Mouse (Mus musculus) Muller cell, postnatal 12 days (primary cell): ENCODE measurements around the gene Zfp82.
A peak's percentile ranks its signal among the peaks of the same experiment; 100 is the strongest.

ENCODE experiments used
- DNase-seq: peaks from one replicate; pipeline ENCODE4 v3.0.0-alpha.2; 2015; ENCODE audit errors: inconsistent ontology term

Gene Zfp82

DNA sequence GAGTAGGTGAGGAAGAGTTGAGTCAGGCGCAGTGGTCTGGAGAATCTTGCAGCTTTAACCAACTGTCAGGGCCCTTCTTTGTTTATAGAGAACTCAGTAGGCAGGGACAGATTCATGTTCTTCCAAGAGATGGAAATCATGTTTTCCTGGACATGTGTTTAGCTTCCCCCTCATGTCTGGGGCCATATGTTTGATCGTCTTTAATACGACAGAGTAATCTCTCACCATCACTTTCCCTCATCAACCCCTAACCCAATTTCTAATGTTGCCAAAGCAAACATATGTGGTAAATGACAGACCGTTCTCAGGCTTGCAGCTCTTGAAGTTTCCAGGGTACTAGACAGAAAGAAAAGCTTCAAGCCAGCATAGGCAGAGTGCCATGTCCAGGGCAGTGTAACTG, 24.6 kb downstream of the Zfp82 start:
- DNase-seq, result no peak

DNA sequence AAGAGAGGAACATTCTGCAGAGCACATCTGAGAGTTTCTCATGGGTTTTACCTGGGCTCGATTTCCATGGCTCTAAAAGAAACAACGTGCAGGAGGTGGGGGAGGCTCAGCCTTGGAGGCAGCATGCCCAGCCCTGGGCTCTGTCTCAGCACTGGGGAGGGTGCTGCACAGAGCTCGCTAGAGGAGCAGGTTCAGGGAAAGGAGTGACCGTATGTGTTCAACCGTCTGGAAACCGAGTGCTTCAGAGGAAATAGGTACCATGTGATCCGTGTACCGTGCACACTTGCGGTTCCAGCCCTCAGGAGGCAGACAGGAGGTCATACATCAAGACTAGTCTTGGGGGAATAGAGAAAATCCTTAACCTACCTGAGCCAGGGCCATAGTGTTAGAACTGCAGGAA, 28.3 kb downstream of the Zfp82 start:
- no peak for DNase-seq

DNA sequence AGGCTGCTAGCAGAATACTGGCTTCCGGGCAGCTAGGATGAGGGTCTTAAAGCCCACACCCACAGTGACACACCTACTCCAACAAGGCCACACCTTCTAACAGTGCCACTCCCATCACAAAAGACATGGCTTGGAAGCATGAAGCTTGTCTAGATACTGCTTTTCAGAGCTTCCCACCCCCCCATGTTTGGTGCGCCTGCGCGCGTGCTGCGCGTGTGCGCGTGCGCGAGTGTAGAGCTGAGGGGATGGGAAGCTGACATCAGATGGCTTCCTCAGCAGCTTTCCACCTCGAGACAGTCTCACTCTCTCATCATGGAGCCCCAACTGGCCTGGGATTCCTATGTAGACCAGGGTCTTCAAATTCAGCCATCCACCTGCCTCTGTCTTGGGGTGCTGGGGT, 38.4 kb downstream of the Zfp82 start:
- no peak for DNase-seq

DNA sequence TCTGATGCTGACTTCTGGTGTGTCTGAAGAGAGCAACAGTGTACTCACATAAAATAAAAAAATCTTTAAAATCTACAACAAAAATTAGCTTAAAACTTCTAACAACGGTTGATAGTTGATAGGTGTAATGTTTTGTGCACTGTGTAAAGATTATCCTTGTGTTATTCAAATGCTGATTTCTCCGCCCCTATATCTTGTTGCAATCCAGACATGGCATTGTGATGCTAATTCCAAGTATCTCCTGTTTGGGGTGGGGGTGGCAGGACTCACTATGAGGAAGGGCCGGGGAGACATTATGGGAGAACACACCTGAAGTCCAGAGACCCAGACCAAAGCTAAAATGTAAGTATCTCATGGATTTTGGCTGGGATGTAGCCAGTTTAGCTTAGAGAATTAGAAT, 41.3 kb downstream of the Zfp82 start:
- DNase-seq, result no peak

DNA sequence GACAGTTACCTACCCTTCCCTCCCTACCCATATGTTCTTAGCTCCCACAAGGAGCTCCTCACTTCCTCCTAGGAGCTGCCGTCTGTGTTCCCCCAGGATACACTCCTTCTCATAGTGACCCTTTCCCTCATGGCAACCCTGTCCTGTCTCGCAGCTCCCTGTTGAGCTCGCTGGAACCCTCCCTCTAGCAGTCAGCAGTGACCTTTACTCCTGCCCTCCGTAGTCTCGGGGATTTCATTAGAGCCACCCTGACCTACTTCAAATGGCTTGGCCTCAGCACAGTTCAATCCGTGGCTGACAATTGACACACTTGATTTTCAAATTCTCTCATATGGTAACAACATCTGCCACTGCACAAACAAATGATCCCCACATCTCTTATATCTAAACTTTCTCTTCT, 42.0 kb downstream of the Zfp82 start:
- DNase-seq, result no peak

DNA sequence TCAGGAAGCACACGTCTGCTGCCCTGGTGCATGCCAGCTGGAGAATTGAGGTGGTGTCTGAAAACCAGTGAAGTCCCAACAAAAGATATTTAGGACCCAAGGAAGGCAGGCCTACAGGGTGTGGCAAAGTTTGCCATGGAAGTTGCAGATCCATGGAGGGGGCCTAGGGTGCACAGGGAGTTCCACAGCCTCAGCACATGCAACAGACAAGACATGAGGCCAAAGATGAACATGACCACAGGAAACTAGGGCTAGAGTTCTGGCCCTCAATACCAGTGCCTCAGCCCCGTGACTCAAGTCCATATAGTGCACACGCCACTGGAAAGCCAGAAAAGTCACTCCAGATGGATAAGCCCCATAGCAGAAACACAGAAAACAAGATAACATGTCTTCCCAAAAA, 44.1 kb downstream of the Zfp82 start:
- no peak for DNase-seq

DNA sequence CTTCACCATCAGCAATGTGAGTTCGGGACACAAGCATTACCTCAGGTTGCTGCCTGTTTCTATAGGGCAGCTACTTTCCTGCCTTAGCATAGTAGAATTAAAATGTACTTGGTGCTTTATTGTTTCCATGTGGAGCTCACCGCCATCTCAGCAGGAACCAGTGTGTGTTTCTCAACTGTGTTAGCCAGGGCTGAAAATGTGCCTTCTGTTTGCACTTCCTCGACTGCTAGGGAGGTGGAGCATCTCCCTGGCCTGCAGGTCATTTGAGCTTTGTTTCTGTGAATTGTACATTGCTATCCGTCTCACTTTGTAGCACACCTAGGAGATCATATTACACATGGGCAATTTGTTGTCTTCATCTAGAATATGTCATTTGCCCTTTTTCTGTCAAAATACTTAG, 45.4 kb downstream of the Zfp82 start:
- DNase-seq, result no peak

DNA sequence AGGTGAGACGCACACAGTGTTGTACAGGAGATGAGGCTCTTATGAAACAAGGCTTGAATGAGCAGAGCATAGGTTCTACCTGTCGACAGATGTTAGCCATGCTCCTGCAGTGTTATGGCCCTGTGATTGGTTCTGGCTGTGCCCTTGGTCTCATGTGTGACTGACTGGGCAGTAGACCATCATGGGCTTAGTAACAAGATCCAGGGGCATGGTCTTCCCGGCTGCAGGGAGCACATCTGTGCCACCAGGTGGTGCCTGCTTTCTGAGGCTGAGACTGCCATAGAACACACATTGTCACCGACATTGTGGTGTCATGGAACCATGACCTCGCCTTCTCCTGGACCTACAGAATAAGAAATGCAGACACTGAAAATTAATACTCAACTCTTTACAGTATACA, 47.3 kb downstream of the Zfp82 start:
- DNase-seq, result no peak

DNA sequence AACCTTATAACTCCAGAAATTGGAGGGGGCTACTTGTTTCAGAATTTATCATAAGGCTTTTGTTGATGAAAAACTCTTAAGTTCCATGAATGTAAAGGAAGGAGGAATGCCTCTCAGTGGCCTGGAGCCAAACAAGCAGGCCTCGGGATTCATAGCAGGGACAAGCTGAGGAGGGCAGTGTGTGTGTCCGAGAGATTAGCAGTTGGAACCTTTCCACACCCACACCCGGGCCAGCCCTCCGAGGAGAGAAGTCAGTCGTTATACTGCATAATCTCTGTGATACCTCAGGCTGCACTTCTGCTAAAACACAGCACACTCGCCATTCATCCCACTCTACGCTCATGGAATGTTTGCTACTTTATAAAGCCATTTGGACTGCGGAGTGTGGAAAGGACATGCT, 48.9 kb downstream of the Zfp82 start:
- DNase-seq, result no peak

DNA sequence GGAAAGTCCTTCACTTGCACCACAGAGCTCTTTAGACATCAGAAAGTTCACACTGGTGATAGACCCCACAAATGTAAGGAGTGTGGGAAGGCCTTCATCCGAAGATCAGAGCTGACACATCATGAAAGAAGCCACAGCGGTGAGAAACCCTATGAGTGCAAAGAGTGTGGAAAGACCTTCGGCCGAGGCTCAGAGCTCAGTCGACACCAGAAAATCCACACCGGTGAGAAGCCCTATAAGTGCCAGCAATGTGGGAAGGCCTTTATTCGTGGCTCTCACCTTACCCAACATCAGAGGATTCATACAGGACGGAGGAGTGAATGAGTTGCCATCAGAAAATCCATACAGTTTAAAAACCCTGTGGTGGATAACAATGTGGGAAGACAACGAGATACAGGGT, 49.4 kb downstream of the Zfp82 start:
- DNase-seq, result no peak

DNA sequence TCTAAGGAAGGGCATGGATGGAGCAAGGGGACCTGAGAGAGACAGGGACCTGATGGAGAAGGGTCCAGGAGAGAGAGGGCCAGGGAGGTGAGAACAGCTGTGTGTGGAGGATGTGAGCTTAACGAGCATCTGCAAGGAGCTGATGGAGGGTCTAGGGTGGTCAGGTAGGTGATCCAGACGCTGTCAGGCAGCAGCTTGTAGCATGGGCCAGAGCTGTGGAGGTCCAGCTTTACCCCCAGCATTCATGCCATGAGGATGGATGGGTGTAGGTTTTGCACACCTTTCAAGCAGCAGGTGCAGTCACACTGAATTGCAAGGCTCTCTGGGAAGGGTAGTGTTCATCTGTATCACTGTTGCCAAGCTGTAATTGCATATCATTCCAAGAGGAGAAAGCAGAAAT, 53.2 kb downstream of the Zfp82 start:
- DNase-seq, result no peak

DNA sequence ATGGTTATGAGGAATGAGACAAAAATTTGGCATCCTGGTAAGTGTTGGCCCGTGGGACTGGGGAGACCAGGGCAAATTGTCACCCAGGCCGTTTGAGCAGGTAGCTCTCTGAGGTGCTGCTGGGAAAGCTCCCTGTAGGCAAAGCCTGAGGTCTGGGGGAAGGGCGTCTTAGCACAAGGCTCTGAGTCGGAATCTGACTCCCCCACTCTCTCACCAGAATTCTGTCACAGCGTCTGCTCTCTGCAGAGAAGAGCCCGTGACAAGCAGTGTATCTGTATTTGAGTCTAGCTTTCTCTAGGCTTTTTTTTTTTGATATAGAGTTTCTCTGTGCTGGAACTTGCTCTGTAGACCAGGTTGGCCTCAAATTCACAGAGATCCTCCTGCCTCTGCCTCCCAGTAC, 55.5 kb downstream of the Zfp82 start:
- DNase-seq, result no peak

DNA sequence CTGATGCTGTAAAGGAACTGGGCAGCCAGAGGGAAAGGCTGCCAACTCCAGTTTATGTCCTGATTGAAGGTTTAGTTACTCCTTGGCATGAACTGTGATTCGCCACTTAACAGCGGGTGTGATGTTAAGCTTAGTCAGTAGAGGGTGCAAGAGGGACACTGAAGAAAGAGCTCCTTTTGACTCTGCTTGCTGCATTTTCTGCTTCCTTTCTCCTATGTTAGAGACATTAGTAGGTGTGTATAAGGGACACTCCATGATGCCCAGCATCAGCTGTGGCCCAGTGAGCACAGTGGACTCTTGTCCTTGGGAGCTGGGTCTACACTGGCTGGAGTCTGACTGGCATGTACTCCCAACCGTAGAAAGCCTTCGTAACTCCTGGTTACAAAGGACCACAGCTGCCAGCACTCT, 59.7 kb downstream of the Zfp82 start:
- DNase-seq, result peak; percentile 27

DNA sequence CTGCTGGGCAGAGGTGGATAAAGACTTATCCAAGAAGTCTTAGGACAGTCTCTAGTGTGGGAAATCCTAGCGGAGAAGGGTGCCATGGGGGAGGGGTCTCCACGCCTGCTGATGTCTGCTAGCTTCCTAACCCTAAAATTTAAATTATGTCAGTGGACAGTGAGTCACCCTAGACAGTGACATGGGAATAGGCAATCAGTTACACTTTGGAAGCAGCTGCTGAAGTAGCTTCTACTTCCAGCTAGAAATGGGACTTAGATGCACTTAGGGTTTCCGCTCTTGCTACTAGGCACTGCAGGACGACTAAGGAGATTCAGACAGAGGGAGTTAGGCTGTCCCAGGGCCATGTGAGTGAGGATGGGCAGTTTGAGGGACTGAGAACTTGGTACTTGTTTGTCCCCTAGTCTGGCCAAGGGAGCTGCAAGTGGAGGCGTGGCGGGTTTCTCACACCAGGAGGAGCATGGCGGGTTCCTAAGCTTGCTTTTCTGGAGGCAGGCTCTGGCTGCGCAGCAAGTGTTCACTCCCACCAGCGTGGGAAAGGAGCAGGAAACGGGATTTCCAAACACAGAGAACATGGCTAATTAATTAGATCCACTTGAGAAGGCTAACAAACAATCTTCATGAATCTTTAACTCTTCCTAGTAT, 62.0 kb downstream of the Zfp82 start:
- peak; percentile 31 for DNase-seq

DNA sequence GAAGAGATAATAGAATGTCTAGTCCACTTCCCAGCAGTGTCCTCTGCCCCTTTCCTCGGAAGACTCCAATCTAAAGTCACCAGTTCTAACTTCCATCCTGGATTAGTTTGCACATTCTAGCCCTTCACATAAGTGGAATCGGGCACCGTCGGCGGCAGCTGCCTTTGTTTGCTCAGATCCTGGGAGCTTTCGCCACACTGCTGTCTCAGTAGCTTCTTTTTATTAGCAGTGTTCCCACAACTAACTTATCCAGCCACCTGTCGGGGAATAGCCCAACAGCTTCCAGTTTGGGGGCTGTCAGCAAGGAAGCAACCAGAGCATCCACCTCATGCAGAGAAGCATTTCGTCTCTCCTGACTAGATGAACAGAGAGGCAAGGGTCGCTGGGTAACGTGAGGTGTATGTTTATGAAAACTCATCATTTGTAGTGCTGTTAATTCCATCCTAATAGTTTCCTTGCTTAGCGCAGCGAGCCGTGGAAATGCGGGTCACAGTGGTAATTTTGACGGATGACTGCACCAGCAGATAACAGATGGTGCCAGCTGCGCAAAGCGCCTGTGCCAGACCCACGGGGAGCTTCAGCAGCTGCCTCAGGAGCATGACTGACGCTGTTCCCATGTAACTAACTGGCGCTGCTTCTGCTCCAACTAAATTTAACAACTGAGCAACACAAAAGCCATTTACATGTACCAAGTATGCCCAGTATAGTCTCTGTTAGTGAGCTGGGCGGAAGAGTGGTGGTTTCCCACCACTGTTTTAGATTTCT, 63.2 kb downstream of the Zfp82 start:
- DNase-seq, result peak; percentile 89

DNA sequence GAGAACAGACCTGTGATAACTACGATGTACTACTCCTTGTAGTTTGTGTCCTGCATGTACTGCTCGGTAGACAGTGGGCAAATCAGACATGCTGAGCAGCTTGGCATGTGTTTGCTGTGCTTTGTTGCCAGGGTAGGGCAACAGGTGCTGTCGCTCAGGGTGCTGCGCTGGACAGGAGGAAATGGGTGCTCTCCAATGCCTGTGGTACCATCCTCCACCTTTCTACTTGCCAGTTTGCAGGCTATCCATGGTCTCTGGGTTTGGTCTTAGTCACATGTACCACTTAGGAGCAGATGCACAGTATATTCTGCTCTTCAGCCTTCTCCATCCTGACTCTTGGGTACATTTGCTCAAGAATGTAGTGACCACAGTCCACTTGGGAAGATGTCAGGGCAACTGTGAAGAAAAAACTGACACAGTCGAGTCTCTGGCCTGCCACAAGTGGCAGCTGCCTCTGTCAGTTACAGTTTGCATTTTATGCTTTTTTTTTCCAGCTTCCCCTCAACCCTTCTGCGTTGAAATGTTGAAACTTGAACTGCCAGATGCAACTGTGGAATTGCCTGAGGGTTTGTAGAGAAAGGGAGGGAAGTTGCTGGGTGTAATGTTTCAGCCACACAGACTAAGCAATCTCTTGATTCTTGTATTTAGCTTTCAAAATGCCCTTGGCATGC, 64.5 kb downstream of the Zfp82 start:
- DNase-seq, result peak; percentile 49

DNA sequence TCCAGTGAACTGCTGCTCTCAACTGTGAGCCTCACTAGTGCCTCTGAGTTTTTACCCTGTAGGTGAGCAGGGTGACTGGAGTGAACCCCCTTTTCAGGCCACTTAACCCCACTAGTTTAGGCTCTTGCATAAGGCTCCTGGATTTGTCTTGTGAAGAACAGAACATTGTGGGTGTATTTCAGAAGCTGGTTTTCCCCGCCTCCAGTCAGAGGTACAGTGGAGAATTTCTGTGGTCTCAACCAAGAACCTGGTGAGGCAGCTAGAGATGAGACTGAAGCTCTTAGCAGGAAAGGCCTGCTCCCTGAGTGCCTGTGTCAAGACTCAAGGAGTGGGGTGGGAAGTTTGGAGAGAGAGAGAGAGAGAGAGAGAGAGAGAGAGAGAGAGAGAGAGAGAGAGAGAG, 65.1 kb downstream of the Zfp82 start:
- DNase-seq, result no peak
